Mouse (Mus musculus): ENCODE measurements around the gene Lrguk.

- no peak for TF ChIP-seq EP300 (IDR thresholded peaks at IDR 0.05; ENCODE audit: low read depth)
- TF ChIP-seq CTCF (IDR thresholded peaks at IDR 0.05; ENCODE audit: low read depth) = no peak
Observed at GRCm38 (mm10) chr6:34110571-34110970, 81.3 kb downstream of the Lrguk start.
